Mouse (Mus musculus): Measurements from ENCODE around the gene Idnk.
"Not testable (repeated sequence)": the region's sequence is repeated elsewhere in the genome, so short reads cannot be mapped to it uniquely, and the experiment has no call there.

Idnk gene

DNA sequence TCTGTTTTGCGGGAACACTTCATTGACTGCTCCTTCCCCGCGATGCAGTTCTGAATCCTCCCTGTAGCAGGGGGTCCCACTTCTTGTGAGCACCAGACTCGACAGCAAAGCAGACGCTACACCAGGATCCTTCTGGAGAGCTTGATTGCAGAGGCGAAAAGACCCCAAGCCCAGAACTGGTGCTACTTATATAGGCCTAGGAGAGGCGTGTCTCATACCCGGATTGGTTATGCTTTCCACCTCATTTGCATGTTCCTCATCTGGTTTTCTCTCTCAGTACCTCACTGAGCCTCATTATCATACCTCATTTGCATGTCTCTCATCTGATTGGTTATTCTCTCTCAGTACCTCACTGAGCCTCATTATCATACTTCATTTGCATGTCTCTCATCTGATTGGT is 10.8 kb upstream of the Idnk start:
- not testable (repeated sequence) for DNase-seq (ENCODE audit: low read depth, low spot score)

DNA sequence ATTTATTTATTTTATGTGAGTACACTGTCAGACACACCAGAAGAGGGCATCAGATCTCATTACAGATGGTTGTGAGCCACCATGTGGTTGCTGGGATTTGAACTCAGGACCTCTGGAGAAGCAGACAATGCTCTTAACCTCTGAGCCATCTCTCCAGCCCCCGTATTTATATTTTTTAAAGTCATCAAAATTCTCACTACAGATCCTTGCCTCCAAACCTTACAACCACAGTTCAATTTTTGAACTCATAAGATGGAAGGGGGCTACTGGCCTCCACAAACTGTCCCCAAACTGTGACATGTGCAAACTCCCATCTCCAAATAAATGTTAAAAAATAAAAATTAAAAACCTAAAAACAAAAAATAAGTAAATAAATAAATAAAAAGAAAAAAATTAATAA is 9.7 kb upstream of the Idnk start:
- DNase-seq (ENCODE audit: low read depth, low spot score), result no peak

DNA sequence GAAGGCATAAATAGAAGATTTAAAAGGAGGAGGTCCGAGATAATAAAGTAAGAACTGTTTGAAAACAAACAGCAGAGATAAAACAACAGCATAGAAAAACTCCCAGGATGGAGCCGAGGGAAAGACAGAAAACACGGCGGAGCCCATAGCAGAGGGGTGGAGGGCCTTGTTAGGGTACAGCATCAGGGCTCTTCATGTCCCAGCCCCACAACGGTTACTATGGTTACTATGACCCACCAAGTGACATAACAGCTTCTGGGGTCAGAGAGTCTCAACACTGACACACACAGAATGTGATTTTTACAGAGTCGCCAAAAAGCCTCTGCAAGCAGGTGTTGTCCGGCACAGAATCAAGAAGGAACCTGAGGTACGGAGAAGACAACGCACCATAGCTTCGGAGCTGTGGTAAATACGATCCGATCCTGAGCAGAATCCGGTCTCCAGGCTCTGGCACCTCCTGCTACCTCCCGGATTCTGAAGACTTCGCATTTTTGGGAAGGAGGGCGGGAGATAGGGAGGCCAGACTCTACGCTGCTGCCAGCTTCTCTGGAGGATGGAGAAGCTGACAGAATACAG is 9.1 kb upstream of the Idnk start:
- peak; percentile 29 for DNase-seq (ENCODE audit: low read depth, low spot score)

DNA sequence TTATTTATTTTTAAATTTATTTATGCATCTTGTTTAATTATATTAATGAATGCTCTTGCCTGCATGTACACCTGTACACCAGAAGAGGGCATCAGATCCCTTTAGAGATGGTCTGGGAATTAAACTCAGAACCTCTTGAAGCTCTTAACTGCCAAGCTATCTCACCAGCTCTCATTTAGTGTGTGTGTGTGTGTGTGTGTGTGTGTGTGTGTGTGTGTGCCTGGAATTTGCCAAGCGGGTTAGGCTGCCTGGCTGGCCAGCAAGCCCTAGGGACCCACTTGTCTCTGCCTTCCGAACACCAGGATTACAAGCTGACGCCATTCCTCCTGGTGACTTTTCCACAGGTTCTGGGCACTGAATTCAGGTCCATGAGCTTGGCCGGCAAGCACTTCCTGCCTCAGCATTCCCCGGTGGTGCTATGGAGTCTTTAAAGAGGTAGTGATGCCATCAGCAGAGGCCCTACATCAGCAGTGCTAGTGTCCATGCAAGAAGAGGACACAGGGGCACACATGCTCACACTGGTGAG is 8.4 kb upstream of the Idnk start:
- DNase-seq (ENCODE audit: low read depth, low spot score), result peak; percentile 32

DNA sequence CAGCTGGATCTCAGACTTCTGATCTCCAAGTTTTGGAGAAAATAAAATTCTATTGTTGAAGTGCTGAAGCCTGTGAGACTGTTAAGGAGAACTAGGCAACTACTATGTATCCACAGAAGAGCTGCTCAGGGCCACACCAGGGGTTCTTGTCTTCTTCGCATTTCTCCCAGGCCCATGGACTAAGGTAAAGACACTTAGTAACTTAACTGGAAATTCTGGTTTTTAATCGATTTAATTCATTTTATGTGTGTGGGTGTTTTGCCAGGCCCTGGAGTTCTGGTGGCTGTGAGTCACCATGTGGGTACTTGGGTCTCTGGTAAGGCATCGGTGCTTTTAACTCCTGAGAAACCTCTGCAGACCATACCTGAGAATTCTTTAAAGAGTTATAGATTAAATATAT is 7.8 kb upstream of the Idnk start:
- DNase-seq (ENCODE audit: low read depth, low spot score), result no peak

DNA sequence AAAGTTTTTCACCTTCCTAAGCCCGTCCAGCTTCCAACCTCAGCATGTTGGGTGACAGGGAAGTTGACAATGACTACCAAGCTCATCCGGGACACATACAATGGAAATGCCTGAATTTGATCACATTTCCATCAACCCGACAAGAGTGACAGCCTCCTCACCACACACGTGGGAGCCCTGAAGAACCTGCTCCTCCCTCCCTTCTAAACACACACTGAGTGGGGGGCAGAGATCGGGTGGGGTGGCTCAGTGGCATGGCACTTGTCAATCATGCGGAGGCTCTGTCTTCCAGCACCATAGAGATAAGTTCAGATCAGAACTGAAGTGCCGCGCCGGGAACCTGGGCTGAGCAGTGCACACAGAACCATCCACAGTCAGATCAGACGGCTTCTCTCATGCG is 7.0 kb upstream of the Idnk start:
- DNase-seq (ENCODE audit: low read depth, low spot score), result no peak

DNA sequence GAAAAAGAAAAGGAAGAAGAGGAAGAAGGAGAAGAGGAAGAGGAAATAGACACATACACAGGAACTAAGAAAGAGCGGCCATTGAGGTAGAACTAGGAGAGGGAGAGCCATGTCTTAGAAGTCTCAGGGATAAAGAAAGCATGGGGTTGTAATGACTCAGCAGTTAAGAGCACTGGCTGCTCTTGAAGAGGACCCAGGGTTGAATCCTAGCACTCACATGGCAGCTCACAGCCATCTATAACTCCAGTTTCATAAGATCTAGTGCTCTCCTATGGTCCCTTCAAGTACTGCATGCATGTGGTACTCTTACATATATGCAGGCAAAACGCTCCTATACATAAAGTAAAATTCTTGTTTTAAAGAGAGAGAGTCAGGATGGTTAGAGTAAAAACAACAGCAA is 1.4 kb upstream of the Idnk start:
- no peak for DNase-seq (ENCODE audit: low read depth, low spot score)

DNA sequence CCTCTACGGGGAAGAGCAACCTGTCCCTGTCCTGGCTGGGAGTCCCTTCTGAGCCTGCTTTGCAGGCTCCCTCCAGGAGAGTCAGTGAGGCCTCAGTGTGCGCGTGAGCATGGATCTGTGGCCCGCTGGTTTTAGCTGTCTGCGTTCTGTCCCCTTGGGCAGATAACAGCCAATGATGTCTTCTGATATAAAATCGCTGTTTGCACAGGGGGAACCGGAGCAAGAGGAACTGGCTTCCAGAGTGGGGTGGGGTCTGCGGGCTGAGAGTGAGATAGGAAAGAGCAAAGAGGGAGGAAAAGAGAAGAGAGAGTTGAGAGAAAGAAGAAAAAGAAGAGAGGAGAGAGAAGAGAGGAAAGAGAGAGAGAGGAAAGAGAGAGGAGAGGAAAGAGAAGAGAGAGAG is 413 bp upstream of the Idnk start:
- no peak for DNase-seq (ENCODE audit: low read depth, low spot score)

DNA sequence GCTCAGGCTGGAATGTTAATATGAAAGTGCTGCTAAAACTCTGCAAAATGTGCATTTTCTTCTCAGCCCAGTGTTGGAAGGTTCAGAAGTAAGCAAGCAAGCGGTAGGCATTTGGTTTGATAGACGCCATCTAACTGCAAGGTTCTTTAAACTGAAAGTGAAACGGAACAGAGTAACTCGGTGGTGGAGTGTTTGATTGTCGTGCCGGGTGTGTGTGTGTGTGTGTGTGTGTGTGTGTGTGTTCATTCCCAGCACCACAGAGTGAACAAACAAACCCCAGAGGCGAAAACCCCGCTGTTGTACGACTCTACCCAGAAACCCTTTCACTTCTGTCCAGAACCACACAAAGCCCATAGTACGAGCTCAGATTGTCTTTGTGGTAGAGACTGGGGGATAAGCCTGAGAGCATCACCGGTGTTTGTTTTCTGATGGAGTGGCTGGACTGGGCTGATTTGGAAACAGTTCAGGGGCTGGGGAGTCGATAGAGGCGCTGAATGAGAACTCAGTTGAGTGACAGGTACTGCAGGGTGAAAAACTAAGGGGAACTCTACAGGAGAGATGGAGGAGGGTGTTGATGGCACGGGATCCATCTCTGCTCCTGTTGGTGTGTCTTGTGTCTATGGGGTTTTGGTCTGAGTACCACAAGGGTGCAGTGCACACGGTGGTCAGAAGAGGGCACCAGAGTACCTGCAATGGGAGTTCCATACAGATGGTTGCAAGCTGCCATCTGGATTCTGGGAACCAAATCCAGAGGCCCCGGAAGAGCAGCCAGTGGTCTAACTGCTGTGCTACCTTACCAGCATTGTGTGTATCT is 857 bp downstream of the Idnk start:
- peak; percentile 90 for DNase-seq (ENCODE audit: low read depth, low spot score)

DNA sequence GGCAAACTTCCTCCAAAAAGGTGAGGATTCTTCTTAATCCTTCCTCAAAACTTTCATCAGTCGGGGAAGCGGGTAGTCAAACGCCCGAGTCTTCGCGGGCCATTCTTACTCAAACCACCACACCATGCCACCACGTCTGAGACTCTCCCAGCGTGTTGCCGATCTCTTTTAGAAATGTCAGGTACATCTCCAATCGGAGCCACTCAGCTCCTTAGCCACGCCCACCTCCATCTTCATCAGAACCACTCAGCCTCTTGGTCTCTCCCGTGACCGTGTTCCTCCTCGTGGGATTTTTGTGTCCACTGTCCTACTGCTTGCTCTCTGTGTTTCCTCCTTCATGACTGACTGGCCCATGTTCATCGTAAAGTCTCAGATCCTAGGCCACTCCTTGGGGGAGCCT is 3.3 kb downstream of the Idnk start:
- DNase-seq (ENCODE audit: low read depth, low spot score), result no peak

DNA sequence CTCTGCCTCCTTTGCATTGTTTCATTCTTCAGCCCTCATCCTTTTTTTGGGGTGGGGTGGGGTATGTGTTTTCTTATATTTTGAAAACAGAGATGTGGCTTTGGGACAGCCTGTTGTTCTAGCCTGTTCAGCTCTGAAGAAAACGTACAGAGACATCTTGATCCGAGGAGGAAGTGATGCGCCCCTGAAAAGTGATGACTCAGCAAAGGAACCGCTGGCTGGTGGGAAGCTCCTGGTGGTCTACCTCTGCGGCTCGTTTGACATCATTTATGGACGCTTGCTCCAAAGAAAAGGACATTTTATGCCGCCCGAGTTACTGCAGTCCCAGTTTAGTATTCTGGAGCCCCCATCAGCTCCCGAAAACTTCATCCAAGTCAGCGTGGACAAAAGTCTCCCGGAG is 5.9 kb downstream of the Idnk start:
- no peak for DNase-seq (ENCODE audit: low read depth, low spot score)

DNA sequence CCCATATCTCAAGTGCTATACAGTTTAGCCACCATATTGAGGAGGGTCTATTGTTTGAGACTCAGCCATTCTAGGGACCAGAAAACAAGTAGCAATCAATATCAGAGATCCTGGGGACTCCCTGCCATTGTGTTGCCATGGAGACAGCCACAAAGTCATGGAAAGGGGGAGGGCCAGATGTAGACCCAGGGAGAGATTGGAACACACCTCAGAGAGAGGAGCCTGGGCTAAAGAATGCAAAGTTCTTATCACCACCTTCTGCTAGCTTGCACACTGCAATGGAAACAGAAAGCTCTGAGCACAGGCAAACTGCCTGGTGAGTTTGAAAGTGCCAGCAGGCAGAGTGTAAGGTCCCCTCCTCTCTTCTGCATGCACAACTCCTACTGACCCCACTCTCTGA is 10.7 kb downstream of the Idnk start:
- no peak for DNase-seq (ENCODE audit: low read depth, low spot score)

DNA sequence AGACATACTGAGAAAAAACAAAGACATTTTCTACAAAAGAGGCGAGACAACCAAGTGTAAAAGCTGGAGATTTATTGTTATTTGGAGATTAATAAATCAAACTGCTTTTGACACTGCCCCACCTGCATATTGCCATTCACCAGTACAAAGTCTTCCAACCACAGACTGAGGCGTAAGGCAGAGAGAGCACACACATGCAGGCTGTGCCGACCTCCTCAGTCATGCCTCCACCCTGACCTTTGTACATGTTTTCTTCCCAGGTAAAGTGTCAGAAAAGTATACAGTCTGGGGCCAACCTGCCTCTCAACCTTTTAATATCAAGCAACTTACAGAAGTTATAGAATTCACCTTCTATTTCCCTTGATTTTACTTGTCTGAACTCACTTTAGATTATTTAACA is 18.7 kb downstream of the Idnk start:
- DNase-seq (ENCODE audit: low read depth, low spot score), result no peak

DNA sequence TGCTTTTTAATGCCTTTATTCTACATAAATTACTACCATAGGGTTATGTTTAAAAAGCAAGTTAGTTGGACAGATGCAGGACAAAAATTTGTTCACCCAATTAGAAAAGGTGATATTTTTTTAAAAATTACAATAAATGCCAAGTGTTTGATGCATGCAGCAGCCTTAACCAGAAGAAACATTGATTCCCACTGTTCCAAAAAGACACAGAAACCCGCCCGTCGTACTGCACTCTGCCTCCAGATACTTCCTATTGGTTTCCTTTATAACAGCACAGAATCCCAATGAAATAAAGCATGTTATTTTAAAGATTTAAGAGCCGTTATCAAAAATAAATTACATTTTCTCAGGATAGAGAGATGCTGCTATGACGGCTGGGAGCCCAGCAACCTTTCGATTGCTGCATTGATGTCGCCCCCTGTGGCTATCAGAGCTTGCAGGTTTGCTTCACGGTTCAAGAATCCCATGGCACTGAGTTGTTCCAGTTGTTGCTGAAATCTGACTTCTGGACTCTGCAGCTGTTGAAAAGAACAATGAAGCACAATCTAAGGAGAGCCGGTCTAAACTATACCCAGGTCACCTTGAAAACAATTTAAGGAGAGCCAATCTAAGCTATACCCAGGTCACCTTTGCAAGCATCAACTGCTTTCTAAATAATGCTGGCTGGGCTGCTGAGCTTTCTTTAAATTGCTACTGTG is 20.2 kb downstream of the Idnk start:
- no peak for DNase-seq (ENCODE audit: low read depth, low spot score)

DNA sequence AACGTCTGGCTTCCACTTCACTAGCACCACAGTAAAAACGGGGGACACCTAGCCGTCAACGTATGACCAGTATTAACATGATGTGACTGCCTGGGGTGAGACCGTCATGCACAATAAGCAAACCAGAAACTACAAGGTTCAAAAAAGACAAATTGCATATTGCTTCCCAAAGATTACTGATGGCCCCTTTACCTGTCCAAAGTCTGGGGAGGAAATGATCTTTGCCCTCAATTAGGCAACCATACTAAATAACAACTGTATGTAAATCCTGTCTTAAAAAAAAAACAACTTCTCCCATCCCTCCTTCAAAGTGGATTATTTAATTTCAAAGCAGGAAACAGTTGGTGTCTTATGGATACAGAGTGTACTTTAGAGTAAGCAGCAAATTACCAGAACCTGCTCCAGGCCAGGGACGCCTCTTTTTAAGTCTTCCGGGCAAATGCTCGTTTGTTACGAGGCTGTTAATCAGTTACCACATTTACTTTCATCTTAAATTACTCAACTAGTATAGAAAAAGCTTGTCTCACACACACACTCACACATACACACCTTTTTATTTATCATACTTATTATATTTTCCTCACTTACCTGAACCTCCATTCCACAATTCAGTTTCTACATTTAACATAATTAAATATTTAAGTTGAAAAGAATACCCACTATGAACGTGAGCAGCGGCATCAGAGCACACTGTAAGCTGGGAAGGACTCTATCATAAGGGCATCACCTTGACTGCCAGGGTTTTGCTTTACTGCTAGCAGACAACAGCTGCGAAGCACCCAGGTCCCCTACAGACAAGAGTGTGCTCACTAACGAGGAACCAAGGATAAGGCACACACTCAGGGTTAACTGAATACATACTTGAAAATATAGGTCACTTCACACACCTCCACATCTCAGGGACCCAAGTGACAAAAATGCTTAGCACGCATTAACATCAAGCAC is 24.4 kb downstream of the Idnk start:
- no peak for DNase-seq (ENCODE audit: low read depth, low spot score)

DNA sequence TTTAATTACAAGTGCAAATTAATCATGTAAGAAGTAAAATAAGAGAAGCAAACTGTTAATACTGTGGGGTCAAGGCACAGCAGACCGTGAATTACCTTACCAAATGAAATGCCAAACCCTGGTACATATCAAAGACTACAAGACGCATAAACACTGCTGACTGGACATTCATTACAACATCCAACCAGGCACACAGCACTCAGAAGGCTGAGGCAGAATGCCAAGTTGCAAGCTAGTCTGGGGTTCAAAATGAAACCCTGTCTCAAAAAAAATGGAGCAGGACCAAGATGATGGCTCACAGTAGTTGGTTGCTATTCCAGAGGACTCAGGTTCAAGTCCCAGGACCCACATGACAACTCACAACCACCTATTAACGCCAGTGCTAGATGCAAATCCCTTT is 26.7 kb downstream of the Idnk start:
- DNase-seq (ENCODE audit: low read depth, low spot score), result no peak

DNA sequence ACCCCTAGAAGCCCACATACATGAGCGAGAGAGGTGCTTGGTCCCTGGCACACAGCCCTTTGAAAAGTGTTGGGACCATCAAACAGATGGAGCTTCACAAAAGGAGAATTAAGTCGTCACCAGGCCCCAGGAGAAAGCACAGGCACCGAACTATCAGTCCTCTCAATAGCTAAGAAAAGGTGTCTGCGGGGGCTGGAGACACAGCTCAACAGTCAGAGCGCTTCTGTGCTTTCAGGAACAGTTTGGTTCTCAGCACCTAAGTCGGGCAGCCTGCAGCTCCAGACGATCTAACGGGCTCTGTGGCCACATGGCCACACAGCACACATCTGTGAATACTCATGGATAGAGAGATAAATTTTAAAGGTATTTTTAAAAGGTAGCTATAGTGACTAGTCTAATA is 28.8 kb downstream of the Idnk start:
- DNase-seq (ENCODE audit: low read depth, low spot score), result no peak

DNA sequence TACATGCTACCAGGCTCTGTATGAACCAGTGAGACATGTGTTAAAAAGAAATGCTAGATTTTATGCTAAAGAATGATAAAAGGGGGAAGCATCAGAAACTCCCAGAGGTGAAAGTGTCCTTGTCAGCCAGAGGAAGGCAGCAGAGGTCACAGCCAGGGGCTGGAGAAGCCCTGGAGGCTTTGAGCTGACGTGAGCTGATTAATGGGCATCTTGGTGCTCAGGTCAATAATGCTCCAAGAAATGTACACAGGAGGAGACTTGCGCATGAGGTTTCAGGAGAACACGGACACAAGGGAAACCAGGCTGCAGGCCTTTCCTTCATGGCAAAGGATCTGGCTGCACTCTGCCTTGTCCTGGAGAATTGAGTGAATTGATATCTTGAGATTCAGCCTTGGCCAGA is 30.3 kb downstream of the Idnk start:
- no peak for DNase-seq (ENCODE audit: low read depth, low spot score)

DNA sequence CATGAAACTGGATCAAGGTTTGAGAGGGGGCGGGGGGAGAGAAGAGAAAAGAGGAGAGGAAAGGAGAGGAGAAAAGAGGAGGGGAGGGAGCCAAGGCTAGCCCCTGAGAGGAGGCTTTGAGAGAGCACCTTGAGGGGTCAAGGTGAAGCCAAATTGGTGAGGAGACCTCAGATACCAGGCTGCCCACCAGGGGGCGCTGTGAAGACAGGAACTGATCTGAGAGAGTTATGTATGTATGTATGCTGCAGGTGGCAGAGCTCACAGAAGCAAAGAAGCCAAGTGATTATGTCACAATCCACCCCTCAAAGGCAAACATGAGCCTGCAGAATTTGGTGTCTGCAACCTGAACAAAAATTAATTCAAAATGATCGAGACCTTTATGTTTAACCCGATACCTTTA is 31.0 kb downstream of the Idnk start:
- peak; percentile 81 for DNase-seq (ENCODE audit: low read depth, low spot score)

DNA sequence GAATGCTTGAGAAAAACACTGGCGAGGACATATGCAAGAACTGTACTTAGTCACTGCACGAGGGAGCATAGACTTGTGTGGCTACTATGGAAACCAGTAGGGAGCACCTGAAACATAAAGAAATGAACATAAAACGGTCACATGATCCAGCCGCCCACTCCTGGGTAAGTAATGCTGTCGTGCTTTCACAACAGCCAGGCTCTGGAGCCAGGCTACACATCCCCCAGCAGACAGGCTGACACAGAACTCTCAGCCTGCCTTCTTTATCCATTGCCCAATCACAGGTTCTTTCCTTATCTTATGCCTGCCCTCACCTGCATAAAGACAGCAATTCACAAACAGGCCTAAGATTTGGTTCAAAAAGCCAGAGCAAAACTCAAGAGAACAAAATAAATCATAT is 32.0 kb downstream of the Idnk start:
- DNase-seq (ENCODE audit: low read depth, low spot score), result peak; percentile 46

DNA sequence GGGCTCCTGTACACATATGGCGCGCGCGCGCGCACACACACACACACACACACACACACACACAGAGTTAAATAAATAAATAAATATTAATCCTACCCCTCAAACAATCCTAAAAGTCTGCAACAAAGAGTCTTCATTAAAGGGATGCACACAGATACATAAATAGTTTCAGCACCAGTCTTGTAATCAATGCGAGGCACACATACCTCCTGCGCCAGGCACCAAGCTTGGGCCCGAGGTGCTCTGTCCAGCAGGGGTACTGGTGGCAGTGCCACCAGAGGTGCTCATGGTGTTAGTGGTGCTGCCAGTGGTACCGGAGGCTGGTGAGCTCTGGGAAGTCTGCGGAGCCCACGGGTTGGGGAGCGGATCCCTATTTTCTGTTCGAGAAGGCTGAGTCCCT is 34.1 kb downstream of the Idnk start:
- no peak for DNase-seq (ENCODE audit: low read depth, low spot score)

DNA sequence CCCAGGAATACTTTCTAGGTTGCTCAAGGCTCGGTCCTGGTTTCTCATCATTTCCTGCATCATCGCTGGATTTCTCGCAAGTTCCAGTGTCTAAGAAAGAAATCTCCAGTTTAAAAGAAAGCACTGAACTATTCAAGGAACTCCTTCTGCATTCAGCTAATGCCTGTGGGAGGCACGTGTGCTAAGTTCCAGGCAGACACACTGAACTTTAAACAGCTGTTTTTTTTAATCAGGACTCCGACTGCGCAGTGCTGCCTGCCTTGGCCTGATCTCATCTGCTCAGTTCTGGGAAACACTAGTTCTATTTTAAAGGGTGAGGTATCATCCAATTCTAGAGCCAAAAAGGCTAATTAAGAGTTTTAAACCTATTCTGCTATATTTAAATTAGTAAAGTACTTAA is 34.7 kb downstream of the Idnk start:
- DNase-seq (ENCODE audit: low read depth, low spot score), result no peak
